Mouse (Mus musculus) telencephalon, adult 2 months (tissue): Measurements from ENCODE around the gene Anp32a.

Experiments used
- DNase-seq: peaks from one replicate; pipeline ENCODE4 v3.0.0-alpha.2; 2011; ENCODE audit warnings: low read depth, low spot score

Anp32a gene

DNA sequence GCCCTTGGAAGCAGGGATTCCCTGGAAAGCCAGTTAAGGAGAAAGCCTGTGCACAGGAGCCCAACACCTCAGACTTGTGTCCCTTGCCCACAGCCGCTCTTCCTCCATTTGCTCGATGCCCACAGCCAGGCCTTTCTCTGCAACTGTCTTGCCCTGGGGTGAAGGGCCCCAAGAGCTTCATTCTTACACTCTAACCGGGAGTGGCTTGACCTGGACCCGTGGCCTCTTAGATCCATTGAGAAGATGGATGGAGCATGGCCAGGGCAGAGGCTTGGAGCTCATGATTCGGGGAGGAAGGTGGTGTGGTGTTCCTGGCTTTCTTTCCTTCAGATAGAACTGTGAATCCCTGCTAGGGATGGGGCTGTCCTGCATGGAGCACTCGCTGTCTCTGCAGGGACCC is 28.1 kb downstream of the Anp32a start:
- no peak for DNase-seq

DNA sequence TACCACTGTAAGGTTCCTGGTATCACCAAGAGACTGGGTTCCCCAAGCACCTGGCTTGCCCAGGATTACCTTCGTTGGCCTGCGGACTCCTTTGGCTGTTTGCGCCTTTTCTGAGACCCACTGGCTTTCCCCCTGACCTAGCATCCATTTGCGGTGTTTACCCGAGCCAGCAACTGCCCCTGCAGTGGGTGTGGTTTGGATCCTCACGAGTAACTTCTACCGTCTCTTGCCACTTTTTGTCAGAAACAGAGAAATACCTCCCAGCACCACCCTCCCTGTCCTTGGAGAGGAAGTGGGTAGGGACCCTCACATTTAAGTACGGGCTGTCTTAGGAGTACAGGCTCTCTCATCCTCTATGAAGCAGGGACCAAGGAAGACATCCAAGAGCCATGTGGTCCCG is 29.1 kb downstream of the Anp32a start:
- DNase-seq: no peak

DNA sequence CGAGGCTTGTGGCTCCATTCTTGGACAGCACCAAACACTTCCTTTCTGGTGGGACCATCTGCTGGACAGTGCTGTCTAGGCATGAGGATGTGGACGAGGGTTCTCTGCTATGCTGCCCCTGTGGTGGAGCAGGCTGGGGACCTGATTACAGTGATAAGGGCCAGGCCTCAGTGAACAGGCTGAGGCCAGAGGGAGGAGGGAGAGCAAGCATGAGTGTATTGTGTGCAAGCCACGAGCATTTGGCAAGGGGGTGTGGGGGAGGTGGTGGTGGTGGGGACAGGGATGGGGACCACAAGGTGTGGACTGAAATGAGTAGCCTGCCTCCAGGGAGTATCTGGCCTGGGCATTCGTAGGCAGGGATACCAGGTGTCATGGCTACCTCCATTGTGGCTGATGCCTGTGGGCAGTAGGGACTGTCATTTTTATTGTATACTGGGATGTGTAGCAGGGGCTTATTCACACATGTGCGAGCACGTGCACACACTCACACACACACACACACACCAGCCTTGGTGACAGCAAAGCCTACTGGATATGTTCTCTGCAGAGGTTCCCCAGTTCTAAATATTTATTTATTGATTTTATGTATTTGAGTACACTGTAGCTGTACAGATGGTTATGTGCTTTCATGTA is 29.7 kb downstream of the Anp32a start:
- no peak for DNase-seq

DNA sequence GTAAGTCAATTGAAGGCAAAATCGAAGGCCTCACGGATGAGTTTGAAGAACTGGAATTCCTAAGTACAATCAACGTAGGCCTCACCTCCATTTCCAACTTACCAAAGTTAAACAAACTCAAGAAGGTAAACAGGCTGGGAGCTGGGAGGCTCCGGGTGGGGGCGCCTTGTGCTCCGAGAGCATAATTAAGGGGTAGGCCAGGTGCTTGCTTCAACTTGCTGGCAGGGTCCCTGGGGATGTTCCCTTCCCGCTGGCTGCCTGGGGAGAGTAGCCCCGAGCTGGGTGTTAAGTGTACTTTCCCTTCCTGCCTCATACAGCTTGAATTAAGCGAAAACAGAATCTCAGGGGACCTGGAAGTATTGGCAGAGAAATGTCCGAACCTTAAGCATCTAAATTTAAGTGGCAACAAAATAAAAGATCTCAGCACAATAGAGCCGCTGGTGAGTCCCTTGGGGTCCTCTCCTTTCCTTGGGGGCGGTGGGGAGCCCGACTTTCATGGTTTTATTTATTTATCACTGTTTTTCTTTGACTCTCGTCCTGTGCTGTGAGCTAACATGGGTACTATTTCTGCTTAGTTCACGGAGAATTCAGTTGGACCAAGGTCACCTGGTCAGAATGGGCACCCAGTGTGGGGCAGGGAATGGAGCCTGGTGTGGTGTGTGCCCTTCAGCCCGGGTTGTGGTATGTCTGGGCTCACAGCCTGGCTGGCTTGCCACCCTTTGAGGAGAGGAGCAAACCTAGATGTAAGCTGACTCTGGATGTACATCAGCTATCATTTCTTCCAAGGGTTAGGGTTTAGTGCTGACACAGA is 30.9 kb downstream of the Anp32a start:
- no peak for DNase-seq

DNA sequence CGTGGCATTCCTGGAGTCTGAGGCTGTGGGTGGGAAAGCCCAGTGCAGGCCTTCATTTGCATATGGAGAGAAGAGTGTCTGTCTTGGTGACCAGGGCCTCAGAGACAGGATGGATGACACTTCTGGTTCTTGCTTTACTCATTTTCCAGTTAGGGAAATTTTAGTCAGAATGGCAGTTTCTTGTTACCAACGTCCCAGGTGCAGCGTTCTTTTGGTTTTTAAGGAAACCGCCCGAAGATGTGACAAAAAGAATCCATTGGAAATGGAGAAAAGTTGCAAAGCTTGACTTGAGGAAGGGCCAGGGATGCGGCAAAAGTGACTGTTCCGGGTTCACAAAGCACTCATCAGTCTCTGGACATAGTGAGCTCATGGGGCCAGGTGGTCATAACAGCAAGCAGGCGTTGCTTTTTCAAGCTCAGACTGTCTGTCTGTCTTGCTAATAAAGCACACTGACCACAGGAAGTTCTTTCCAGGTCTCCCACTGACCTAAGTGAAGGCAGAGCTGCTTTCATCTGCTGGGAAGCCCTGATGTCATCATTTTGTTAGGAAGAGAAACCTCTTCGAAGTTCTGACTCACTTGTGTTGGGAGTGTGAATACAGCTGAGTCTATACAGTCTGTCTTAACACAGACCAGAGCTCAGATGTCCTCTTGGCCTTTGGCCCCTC is 31.6 kb downstream of the Anp32a start:
- no peak for DNase-seq

DNA sequence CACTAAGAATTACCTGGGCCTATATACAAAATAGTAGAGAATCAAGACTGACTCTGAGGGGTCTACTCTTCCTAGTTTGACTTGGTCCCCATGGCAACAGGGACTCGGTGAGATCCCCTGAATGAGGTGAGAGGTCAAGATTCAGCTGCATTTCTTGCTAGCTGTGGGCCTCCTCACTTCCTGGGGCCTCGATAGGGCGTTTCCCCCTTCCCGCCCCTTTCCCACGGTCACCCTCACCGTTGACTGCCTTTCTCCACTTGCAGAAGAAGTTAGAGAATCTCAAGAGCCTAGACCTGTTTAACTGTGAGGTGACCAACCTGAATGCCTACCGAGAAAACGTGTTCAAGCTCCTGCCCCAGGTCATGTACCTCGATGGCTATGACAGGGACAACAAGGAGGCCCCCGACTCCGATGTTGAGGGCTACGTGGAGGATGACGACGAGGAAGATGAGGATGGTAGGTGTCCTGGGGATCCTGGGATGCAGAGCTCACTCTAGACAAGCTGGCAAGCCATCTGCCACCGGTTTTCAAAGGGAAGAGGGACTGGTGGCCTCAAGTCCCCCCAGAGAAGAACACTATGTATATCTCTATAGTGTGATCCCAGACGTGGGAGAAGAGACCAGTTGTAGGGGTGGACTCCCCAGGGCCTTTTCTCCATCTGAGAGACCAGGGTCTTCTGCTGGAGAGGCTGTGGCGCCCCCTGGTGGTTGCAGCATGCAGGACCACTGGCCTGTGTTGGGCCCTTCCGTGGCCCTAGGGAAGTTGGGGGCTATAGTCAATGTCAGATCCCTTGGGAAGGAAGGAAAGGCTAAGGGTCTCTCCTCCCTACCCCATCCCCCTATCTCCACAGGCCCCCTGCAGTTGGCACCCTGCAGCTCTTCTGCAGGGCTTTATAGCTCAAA is 32.4 kb downstream of the Anp32a start:
- DNase-seq: no peak

DNA sequence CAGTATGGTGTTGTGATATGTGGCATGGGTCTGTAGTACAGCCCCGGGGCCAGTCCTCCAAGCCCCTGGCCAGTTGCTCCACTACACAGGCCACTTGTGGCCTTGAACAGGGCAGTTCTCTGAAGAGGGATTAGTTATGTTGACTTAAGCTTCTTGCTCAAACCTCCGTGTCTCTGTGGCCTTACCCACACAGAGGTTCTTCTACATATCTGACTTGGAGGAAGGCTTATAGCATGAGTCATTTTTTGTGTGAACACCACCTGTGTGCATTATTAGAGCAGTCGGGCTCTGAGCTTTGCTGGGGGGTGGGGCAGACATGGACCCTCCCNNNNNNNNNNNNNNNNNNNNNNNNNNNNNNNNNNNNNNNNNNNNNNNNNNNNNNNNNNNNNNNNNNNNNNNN is 33.2 kb downstream of the Anp32a start:
- DNase-seq: no peak

DNA sequence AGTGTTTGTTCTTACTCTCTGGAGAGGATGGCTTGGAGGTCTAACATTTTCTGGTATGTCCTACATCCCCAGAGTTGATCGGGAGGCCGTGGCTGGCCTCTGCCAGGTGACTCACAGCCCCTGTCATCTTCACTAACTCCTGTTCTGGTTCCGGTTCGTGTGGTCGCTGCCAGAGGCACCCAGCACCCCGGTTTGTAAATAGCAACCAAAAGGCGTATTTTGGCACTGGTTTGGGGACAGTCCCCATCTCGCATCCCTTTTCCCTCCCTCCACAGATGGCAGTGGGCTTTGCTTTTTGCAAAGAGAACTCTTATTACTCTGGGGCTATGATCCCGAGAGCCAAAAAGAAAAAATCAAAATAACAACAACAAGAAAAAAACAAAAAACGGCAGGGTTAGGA is 36.8 kb downstream of the Anp32a start:
- DNase-seq: no peak

DNA sequence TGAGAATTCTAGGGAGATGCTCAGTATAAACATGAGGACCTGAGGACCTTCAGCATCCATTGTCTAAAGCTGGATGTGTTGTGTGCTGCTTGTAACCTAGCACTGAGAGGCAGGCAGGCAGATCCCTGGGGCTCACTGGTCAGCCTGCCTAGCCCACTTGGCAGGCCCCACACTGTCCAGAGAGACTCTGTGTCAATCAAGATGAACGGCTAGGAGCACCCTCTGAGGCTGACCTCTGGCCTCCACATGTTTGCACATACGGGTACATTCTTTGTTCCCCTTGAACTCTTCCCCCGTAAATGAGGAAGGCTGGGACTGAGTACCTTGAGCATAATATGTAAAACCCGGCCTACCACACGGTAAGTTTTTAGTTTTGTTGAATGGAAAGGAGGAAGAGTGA is 39.3 kb downstream of the Anp32a start:
- DNase-seq: no peak

DNA sequence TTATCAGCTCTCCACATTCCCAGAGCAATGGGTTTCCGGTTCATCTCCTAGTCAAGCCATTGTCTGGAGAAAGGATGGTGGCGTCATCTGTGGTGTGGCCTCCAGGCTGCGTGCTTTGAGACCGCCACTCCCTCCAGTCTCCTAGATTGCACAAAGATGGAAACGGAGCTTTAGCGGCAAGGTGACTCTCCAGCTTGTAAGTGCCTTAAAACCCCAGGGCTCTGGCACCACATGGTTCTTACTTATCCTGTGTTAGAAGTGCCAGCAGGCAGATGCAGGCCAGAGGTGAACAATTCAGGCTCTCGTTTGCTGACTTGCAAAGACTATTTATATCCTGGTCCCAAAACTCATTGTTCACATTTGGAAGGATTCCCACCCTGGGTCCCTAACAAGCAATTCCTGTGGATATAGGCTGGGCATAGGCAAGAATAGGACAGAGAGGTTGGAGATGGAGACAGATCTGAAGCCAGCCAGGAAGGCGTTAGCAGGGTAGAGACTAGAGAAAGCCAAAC is 40.4 kb downstream of the Anp32a start:
- no peak for DNase-seq

DNA sequence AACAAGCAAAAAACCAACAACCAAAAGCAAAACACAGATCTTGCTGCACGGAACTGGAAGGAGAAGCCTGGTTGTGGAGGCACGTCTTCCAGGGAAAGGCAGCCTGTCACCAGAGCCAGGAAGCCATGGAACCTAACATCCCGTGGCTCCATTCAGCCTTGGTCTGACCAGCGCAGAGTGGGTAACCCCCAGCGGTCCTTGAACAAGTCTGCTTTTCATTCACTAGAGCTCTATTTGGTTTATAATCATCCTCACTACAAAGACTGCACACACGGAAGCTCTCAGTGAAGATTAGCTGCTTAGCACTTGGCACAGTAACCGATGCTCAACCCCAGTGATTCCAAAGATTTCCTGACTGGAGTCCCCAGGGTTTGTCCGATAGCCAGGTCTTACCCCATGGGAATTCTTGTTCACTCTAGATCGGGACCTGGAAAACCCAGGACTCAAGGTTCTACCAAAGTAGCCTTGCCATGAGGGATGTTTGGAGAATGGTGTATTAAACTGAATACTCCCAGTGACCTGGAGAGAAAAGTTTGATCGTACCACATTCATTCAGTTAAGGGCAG is 41.5 kb downstream of the Anp32a start:
- no peak for DNase-seq

DNA sequence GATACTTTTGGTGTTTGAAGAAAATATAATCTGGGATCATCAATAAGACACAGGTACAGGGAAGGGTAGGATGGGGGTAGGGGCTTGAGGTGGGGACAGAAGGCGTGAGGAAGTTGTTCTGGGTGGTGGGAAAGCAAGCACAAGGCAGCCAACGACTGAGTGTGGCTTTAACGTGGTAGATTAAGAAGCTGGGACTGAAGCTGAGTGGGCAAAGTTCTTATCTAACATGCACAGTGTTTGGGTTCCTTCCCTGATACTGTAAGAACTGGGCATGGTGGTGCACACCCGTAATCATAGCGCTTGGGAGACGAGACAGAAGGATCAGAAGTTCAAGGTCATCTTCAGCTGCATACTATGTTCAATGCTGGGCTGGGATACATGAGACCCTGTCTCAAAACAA is 44.0 kb downstream of the Anp32a start:
- no peak for DNase-seq

DNA sequence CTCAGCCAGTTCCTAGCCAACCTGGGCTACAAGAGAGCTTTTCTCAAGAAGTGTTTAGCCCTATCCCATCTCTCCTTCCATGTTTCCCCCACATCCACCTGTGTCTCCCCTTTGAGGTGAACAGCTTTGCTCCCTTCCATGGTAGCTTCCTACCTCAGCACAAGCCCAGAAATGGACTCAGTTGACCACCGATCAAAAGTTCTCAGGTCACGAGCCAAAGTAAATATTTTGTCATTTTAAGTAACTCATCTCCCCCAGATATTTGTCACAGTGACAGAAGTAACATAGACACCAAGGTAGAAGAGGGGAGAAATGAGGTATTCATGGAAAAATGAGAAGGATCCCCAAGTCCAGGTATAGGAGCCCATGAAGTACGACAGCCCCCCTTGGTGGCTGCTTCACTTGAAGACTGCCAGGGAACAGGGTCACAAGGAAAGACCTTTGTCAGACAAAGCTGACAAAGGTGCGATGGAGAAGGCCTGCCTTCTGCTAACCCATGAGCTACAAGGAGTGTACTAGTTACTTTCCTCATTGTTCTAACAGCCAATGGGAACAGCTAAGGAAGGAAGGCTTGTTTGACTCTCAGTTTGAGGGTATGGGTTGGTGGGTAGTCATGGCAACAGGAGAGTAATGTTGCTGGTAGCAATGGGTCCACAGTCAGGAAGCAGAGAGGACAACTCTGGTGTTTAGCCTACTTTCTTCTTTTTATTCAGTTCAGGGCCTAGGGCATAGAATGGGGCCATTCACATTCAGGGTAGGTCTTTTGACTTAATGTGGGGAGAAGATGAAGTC is 44.8 kb downstream of the Anp32a start:
- no peak for DNase-seq

DNA sequence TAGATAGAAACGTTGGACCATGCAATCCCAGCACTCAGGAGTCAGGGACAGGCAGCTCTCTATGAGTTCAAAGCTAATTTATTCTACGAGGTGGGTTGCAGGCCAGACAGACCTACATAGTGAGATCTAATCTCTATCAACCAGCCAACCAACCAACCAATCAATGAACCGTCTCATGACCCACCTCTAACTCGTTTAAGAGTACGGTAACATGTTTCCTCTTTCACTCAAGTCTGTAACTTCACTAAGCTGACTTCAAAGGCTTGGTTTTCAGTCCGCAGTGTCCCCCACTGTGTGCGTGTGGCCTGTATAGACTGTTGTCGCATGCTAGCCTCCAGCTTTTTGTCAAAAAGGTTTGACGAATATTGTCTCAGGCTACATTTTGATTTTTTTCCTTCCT is 48.6 kb downstream of the Anp32a start:
- no peak for DNase-seq

DNA sequence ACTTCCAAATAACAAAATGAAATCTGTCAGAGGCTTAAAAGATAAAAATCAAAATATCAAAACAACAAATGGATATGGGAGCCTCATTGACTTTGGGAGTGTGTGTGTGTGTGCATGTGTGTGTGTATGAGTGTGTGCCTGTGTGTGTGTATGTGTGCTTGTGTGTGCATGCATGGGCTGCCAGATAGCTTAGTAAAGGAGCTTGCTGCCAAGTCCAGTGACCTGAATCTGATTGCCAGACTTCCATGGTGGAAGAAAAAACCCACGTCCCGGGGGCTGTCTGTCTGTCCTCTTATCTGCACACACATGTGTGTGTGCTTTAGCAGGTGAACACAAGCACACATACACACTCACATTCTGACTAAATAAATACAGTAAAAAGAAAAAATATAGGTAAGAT is 52.4 kb downstream of the Anp32a start:
- DNase-seq: no peak

DNA sequence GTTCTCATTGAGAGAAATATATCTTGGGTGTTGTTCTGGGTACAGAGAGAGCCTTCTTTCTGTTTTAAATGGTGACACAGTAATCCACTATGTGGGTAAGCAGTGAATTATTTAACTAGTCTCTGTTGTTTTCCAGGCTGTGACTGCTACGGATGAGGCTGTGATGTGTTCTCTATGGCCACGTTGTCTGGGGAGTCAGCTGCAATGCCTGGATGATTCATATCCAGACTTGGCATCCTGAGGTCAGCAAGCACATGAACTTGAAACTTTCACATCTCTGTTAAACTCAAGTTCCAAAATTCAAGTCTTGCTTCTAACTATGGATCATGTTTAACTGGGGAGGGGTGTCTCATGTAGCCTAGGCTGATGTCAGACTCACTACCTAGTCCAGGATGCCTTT is 53.1 kb downstream of the Anp32a start:
- DNase-seq: no peak

DNA sequence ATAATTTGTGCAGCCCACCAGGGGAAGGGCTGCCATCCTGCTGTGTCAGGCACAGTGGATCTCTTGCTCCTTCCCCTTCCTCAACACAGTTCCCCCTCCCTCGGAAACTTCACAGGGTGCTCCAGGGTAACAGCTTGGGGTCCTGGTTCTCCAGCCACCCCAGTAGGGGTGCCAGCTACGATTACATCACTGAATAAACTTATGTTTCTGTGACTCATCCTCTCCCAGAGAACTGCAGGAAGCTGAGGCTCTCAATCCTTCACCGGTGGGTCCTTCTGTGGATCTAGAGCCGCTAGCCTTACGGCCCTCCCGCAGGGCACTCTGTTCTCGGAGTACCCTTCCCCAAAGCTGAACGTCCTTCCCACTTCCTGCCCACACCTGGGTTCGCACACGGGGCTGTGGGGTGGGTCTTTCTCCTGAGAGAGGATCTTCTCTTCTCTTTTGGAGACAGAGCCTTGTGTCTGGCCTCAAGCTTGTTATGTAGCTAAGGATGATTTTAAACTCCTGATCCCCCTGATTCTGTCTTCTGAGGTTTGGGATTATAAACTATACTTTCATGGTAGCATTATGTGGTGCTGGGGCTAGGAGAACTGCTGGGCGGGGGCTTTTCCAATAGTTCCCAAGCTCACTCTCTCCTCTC is 59.6 kb downstream of the Anp32a start:
- DNase-seq: no peak

DNA sequence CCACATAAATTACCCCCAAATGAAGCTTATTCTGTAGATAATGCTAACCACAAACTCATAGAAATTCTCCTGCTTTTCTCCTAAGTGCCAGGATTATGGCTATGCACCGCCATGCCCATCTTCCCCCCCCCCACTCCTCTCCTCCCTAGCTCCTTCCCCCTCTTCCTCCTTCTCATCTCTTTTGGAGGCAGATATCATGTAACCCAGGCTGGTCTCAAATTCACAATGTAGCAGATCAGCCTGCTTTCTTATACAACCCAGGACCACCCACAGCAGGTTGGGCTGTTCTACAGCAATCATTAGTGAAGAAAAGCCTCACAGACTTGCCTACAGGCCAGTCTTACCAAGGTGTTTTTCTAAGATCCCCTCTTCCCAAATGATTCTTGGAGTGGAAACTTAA is 60.5 kb downstream of the Anp32a start:
- DNase-seq: no peak

DNA sequence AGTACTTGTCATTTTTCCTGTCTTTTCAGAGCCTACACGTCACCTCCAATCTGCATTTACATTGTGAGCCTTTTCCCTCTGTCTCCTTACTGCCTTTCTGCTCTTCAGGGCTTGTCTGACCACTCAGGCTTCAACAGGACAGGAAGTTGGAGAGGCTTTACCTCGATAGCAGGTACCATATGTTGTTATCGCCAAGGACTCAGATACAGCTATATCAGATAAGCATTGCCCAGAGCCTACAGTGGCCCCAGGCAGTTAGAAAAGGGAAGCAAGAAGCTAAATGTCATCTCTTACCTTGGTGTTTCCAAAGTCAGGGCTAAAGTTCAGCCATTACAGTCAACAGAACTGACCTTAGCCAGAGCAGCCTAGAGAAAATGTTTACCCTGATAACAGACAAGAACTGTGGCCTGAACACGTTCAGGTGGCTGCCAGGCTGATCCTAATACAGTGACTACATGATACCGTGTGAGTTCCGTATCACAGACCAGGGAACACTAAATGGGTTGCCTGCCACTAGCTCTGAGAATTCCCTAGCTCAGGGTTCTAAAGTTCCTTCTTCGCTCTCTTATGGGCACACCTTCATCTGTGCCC is 65.4 kb downstream of the Anp32a start:
- DNase-seq: no peak
